Mouse (Mus musculus): ENCODE results near the gene Calm2. TPM values are rescaled to one million over a fixed set of nuclear protein-coding genes. Genes with fewer than 3 reads are reported as not detected.
A peak's percentile ranks its signal among the peaks of the same experiment; 100 is the strongest.

Gene Calm2
- polyA plus RNA-seq, 1 experiment: 3.2 TPM

DNA sequence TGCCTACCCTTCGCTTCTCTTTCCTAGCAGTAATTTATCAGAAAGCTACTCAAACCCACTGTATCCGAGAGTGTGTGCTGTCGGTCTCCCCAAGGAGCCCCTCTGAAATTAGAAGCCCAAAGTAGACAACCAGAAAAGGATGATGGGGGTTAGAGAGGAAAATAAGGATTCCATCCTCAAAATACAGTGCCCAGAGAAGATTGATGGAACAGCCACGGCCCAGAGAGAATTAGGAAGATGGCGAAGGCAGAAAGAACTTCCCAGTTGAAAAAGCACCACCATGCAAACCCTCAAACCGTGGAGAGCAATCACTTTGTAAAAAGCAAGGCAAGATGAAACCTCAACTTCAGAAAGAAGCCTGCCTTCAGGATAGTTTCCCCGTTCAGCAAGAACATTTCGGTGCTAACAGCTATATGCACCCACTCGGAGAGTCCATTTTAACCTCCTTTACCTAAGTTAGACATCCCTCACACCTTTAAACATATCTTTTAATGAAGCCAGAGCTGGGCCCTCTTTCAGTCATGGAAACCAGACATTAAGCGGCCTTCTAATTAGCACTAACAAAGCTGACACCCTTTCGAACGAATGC lies 971 bp upstream of the Calm2 start:
- TF ChIP-seq GATA1 (IDR thresholded peaks at IDR 0.05; ENCODE audit: low read length) (no peak), TAL1 (IDR thresholded peaks at IDR 0.05; ENCODE audit: low read length) (no peak)
- H3K36me3 ChIP-seq (ENCODE audit: control insufficient read depth): peaks cover 22% of the 10 kb centered on the region
- peaks cover 38% of the 10 kb centered on the region for H3K4me1 ChIP-seq (ENCODE audit: control insufficient read depth)

DNA sequence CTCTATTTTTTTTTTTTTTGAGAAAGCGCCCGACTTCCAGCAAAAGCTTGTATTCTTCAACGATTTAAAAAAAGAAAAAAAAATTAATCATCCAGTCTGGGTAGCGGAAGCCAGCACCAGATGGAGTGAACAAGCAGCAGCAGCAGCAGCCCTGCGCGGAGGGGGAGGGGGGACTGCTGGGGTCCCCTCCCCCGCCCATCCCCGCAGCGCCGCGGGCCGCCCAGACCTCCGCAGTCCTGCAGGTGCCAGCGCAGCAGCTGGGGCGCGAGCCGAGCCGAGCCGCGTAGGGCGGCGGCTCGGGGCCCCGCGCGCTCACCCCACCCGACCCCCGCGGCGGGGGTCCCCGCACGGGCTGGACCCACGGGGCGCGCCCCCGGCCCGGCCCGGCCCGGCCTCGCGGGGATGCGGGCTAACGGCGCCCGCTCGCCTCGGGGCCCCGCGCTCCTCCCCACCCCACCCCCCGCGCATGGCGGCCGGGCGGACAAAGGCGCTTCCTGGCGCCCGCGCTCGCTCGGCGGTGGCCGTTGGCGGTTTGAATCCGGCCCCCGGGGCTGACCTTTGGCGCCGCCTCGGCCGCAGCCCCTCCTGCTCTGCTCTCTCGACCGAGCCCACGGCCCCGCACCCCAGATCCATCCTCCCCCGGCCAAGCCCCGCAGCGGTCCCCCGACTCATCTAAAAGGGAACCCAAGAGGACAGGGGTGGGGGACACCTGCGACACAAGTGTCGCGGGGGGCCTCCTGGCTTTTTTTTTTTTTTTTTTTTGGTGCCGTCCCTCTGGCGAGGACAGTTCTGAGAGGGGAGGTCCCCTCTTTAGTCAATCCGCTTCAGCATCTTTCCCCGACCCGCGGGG lies 593 bp downstream of the Calm2 start:
- TF ChIP-seq GATA1 (IDR thresholded peaks at IDR 0.05; ENCODE audit: low read length) (no peak), TAL1 (IDR thresholded peaks at IDR 0.05; ENCODE audit: low read length) (no peak)
- Histone ChIP-seq H3K4me3 (replicated peaks) (peak overlapping the region; percentile 91), H3K9me3 (ENCODE audit: control insufficient read depth, low read length) (no peaks in the 10 kb centered on the region), H3K27me3 (ENCODE audit: control insufficient read depth) (peaks cover 12% of the 10 kb centered on the region), H3K4me1 (ENCODE audit: control insufficient read depth) (peaks cover 47% of the 10 kb centered on the region), H3K36me3 (ENCODE audit: control insufficient read depth) (peaks cover 36% of the 10 kb centered on the region)

More for the DNA sequence above, 971 bp upstream of the Calm2 start:
- Histone ChIP-seq H3K9me3 (ENCODE audit: control insufficient read depth, low read length) (no peaks in the 10 kb centered on the region), H3K27me3 (ENCODE audit: control insufficient read depth) (peaks cover 12% of the 10 kb centered on the region), H3K4me3 (replicated peaks) (peak overlapping the region; percentile 91)

GRCm38 (mm10) chr17:87445337-87445916 lies 1.3 kb downstream of the Calm2 start:
- Histone ChIP-seq H3K9me3 (ENCODE audit: control insufficient read depth, low read length) (no peaks in the 10 kb centered on the region), H3K36me3 (ENCODE audit: control insufficient read depth) (peaks cover 37% of the 10 kb centered on the region), H3K4me3 (replicated peaks) (peak overlapping the region; percentile 91), H3K4me1 (ENCODE audit: control insufficient read depth) (peaks cover 47% of the 10 kb centered on the region), H3K27me3 (ENCODE audit: control insufficient read depth) (peaks cover 9% of the 10 kb centered on the region)
- TF ChIP-seq TAL1 (IDR thresholded peaks at IDR 0.05; ENCODE audit: low read length) (no peak), GATA1 (IDR thresholded peaks at IDR 0.05; ENCODE audit: low read length) (no peak)

GRCm38 (mm10) chr17:87444763-87445162 lies 2.0 kb downstream of the Calm2 start:
- TF ChIP-seq TAL1 (IDR thresholded peaks at IDR 0.05; ENCODE audit: low read length) (no peak), GATA1 (IDR thresholded peaks at IDR 0.05; ENCODE audit: low read length) (no peak)
- H3K4me3 ChIP-seq (replicated peaks): peak overlapping the region; percentile 91
- peaks cover 8% of the 10 kb centered on the region for H3K27me3 ChIP-seq (ENCODE audit: control insufficient read depth)
- peaks cover 47% of the 10 kb centered on the region for H3K4me1 ChIP-seq (ENCODE audit: control insufficient read depth)
- H3K9me3 ChIP-seq (ENCODE audit: control insufficient read depth, low read length): no peaks in the 10 kb centered on the region
- H3K36me3 ChIP-seq (ENCODE audit: control insufficient read depth): peaks cover 41% of the 10 kb centered on the region

GRCm38 (mm10) chr17:87441537-87441936 lies 5.2 kb downstream of the Calm2 start:
- TF ChIP-seq GATA1 (IDR thresholded peaks at IDR 0.05; ENCODE audit: low read length) (no peak), TAL1 (IDR thresholded peaks at IDR 0.05; ENCODE audit: low read length) (no peak)
- peaks cover 61% of the 10 kb centered on the region for H3K36me3 ChIP-seq (ENCODE audit: control insufficient read depth)
- H3K4me1 ChIP-seq (ENCODE audit: control insufficient read depth): peaks cover 37% of the 10 kb centered on the region
- no peaks in the 10 kb centered on the region for H3K9me3 ChIP-seq (ENCODE audit: control insufficient read depth, low read length)
- H3K4me3 ChIP-seq (replicated peaks): no peak overlapping the region
- H3K27me3 ChIP-seq (ENCODE audit: control insufficient read depth): no peaks in the 10 kb centered on the region

DNA sequence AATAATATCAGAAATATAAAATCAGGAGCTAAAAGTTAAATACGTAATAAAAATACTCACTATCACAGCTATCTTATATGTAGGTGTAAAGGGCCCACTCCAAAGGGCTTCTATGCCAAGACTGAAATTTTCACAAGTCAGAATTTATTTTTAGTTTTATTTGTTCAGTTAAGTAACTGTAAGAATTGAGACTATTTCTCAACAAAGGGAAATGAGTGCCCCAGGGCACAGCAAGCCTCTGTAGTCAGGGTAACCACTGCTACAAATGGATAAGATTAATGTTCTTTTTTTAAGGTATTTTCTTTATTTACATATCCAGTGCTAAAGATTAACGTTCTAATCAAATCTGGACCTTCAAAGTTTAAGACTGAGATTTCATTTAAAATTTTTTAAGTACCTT lies 7.3 kb downstream of the Calm2 start:
- Histone ChIP-seq H3K4me3 (replicated peaks) (no peak overlapping the region), H3K4me1 (ENCODE audit: control insufficient read depth) (peaks cover 27% of the 10 kb centered on the region), H3K27me3 (ENCODE audit: control insufficient read depth) (no peaks in the 10 kb centered on the region), H3K36me3 (ENCODE audit: control insufficient read depth) (peaks cover 73% of the 10 kb centered on the region), H3K9me3 (ENCODE audit: control insufficient read depth, low read length) (no peaks in the 10 kb centered on the region)
- TF ChIP-seq GATA1 (IDR thresholded peaks at IDR 0.05; ENCODE audit: low read length) (no peak), TAL1 (IDR thresholded peaks at IDR 0.05; ENCODE audit: low read length) (no peak)

GRCm38 (mm10) chr17:87433929-87434328 lies 12.8 kb downstream of the Calm2 start:
- Histone ChIP-seq H3K4me1 (ENCODE audit: control insufficient read depth) (peaks cover 10% of the 10 kb centered on the region), H3K4me3 (replicated peaks) (no peak overlapping the region), H3K36me3 (ENCODE audit: control insufficient read depth) (peaks cover 84% of the 10 kb centered on the region), H3K9me3 (ENCODE audit: control insufficient read depth, low read length) (no peaks in the 10 kb centered on the region), H3K27me3 (ENCODE audit: control insufficient read depth) (no peaks in the 10 kb centered on the region)
- TF ChIP-seq GATA1 (IDR thresholded peaks at IDR 0.05; ENCODE audit: low read length): no peak
- TF ChIP-seq TAL1 (IDR thresholded peaks at IDR 0.05; ENCODE audit: low read length): no peak

GRCm38 (mm10) chr17:87432743-87433142 lies 14.0 kb downstream of the Calm2 start:
- H3K9me3 ChIP-seq (ENCODE audit: control insufficient read depth, low read length): no peaks in the 10 kb centered on the region
- peaks cover 7% of the 10 kb centered on the region for H3K4me1 ChIP-seq (ENCODE audit: control insufficient read depth)
- peaks cover 77% of the 10 kb centered on the region for H3K36me3 ChIP-seq (ENCODE audit: control insufficient read depth)
- TF ChIP-seq GATA1 (IDR thresholded peaks at IDR 0.05; ENCODE audit: low read length) (no peak), TAL1 (IDR thresholded peaks at IDR 0.05; ENCODE audit: low read length) (no peak)
- H3K27me3 ChIP-seq (ENCODE audit: control insufficient read depth): no peaks in the 10 kb centered on the region
- H3K4me3 ChIP-seq (replicated peaks): no peak overlapping the region

- peaks cover 76% of the 10 kb centered on the region for H3K36me3 ChIP-seq (ENCODE audit: control insufficient read depth)
- peaks cover 4% of the 10 kb centered on the region for H3K4me1 ChIP-seq (ENCODE audit: control insufficient read depth)
- H3K4me3 ChIP-seq (replicated peaks): no peak overlapping the region
- H3K9me3 ChIP-seq (ENCODE audit: control insufficient read depth, low read length): no peaks in the 10 kb centered on the region
- TF ChIP-seq TAL1 (IDR thresholded peaks at IDR 0.05; ENCODE audit: low read length): no peak
- TF ChIP-seq GATA1 (IDR thresholded peaks at IDR 0.05; ENCODE audit: low read length): no peak
- H3K27me3 ChIP-seq (ENCODE audit: control insufficient read depth): no peaks in the 10 kb centered on the region
Observed at GRCm38 (mm10) chr17:87432314-87432713, 14.4 kb downstream of the Calm2 start.
